Mouse (Mus musculus) T-helper 2 cell (primary cell): ENCODE results near the gene Obscn.

ENCODE experiments used
- in situ Hi-C: fragments of 300-600 bp; cut with MboI, MseI; formaldehyde crosslinking; loops from one replicate; pipeline ENCODE4 v1.15.1; 2025; ENCODE audit warnings: high pct_unique_total_duplicates

Gene Obscn

GRCm38 (mm10) chr11:59058025-59058424 is 78.2 kb downstream of the Obscn start:
- in situ Hi-C loops = no loop called here

- in situ Hi-C loops = no loop called here
Measured at GRCm38 (mm10) chr11:59051031-59051430, 85.2 kb downstream of the Obscn start.

GRCm38 (mm10) chr11:59044703-59045330 is 91.4 kb downstream of the Obscn start:
- in situ Hi-C loops = no loop called here

GRCm38 (mm10) chr11:59029003-59029402 is 107.2 kb downstream of the Obscn start:
- in situ Hi-C loops = no loop called here

GRCm38 (mm10) chr11:59026411-59026810 is 109.8 kb downstream of the Obscn start:
- in situ Hi-C loops = no loop called here

- in situ Hi-C loops = loop anchor here (5.0 kb wide), 1 partner anchor 247 kb away; no protein-coding TSS in a partner anchor
Measured at GRCm38 (mm10) chr11:59015052-59015451, 121.2 kb downstream of the Obscn start.

- in situ Hi-C loops = loop anchor here (10.0 kb wide), 1 partner anchor 258 kb away; no protein-coding TSS in a partner anchor
Measured at GRCm38 (mm10) chr11:59002327-59003079, 133.7 kb downstream of the Obscn start.

- in situ Hi-C loops = loop anchor here (10.0 kb wide), 1 partner anchor 256 kb away; no protein-coding TSS in a partner anchor
Measured at GRCm38 (mm10) chr11:59000635-59001034, 135.6 kb downstream of the Obscn start.

- in situ Hi-C loops = loop anchor here (10.0 kb wide), 1 partner anchor 255 kb away; no protein-coding TSS in a partner anchor
Measured at GRCm38 (mm10) chr11:58999830-59000229, 136.4 kb downstream of the Obscn start.

GRCm38 (mm10) chr11:58999158-58999557 is 137.0 kb downstream of the Obscn start:
- in situ Hi-C loops = no loop called here

GRCm38 (mm10) chr11:58997541-58997940 is 138.7 kb downstream of the Obscn start:
- in situ Hi-C loops = no loop called here

GRCm38 (mm10) chr11:58995807-58996370 is 140.3 kb downstream of the Obscn start:
- in situ Hi-C loops = no loop called here

GRCm38 (mm10) chr11:58995061-58995806 is 141.0 kb downstream of the Obscn start:
- in situ Hi-C loops = no loop called here

- in situ Hi-C loops = no loop called here
Measured at GRCm38 (mm10) chr11:58994337-58994826, 141.8 kb downstream of the Obscn start.

- in situ Hi-C loops = no loop called here
Measured at GRCm38 (mm10) chr11:58993091-58993670, 143.0 kb downstream of the Obscn start.

GRCm38 (mm10) chr11:58991911-58992310 is 144.3 kb downstream of the Obscn start:
- in situ Hi-C loops = no loop called here

GRCm38 (mm10) chr11:58990794-58991193 is 145.4 kb downstream of the Obscn start:
- in situ Hi-C loops = no loop called here

GRCm38 (mm10) chr11:58990141-58990540 is 146.1 kb downstream of the Obscn start:
- in situ Hi-C loops = no loop called here

GRCm38 (mm10) chr11:58989166-58989565 is 147.0 kb downstream of the Obscn start:
- in situ Hi-C loops = no loop called here

- in situ Hi-C loops = no loop called here
Measured at GRCm38 (mm10) chr11:58985299-58985917, 150.8 kb downstream of the Obscn start.

GRCm38 (mm10) chr11:58984657-58985056 is 151.5 kb downstream of the Obscn start:
- in situ Hi-C loops = no loop called here
